Mouse (Mus musculus) cerebellum, adult 9-11 months (tissue): ENCODE results near the gene Shb.
"Not testable (repeated sequence)": the region's sequence is repeated elsewhere in the genome, so short reads cannot be mapped to it uniquely, and the experiment has no call there.

Experiments used
- DNase-seq: peaks from one replicate; pipeline ENCODE4 v3.0.0; 2022

The Shb gene

GRCm38 (mm10) chr4:45380903-45381580, 151.2 kb downstream of the Shb start:
- not testable (repeated sequence) for DNase-seq

DNA sequence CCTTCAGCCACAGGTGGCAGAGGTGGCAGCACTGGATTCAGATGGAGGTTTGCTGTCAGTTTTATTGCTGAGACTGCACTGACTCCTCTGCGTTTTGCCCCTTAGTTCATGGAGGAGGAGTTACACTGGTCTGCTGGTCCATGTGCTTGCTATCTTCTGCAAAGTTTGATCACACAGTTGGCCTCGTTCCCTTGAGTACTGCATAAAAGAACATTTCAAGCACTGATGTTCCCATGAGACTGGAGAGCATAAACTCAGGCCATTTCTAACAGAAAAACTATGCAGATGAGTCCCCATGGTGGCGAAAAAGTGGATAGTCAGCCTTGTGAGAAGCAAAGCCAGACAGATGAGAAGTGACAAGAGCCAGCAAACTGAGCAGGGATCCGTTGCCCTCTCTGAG, 155.7 kb downstream of the Shb start:
- DNase-seq = no peak

- no peak for DNase-seq
Measured at GRCm38 (mm10) chr4:45374879-45375278, 157.4 kb downstream of the Shb start.
